Mouse (Mus musculus): ENCODE data around the gene Nsdhl. TPM values are rescaled to one million over a fixed set of nuclear protein-coding genes. Genes with fewer than 3 reads are reported as not detected.

Nsdhl gene
- 1 to 10 TPM; 4.0 to 5.7 (median 4.2) TPM for total RNA-seq (2022)

GRCm38 (mm10) chrX:72917884-72918681 lies at the start of gene Nsdhl, which contains the start of gene Cetn2:
Nsdhl (plus strand) TSS chrX:72918557.
Cetn2 (minus strand) TSS chrX:72918411.
- DNase-seq (ENCODE audit: low spot score), result peak; percentile 87

- DNase-seq (ENCODE audit: low spot score), result no peak
Observed at GRCm38 (mm10) chrX:72895388-72896054, 22.8 kb upstream of the Nsdhl start.

DNA sequence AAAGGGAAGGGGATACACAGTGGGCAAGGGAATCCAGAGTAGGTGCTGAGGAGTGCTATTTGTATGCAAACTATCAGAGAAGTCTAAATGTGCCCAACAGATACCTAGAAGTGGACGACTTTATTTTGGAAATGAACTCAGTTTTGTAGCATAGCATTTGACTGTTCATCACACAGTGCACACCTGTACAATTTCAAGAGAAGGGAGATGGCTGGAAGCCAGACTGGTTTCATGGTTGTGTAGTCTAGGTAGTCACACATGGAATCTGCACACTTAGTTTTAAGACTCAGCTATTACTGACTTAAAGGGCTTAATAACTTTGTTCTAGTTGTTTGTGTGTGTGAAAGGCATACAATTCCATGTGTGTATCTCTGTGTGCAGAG lies 22.3 kb upstream of the Nsdhl start:
- no peak for DNase-seq (ENCODE audit: low spot score)

DNA sequence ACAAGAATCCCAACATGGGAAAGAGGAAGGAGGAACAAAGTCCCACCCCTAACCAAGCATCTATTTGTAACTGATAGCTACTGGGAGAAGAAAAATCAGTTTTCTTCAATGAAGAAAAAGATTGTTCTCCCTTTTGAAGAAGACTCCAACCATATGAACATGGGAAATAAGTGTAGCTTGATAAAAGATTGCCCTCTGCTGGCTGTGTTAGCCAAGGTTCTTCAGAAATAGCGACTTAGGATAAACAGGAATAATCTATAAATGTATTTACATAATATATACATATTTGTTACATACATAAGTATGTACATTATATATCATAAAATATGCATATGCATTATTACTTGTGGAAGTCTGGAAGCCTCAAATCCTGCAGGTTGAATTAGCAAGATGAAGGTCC lies 15.8 kb upstream of the Nsdhl start:
- no peak for DNase-seq (ENCODE audit: low spot score)

GRCm38 (mm10) chrX:72907619-72908403 lies 10.5 kb upstream of the Nsdhl start:
- DNase-seq (ENCODE audit: low spot score), result no peak

DNA sequence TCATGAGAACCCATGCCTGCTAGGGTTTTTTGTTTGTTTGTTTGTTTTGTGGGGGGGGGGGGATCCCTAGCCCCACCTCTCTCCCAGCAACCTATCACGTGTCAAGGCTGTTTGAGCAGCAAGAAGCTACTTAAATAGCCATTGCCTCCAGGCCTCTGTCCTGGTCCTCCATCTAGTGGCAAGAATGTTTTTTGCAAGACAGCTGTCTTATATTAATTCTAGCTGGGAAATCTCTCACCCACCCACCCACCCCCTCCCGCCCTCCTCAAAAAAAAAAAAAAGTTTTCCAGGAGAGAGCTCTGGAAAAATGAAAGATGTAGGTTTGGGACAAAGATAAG lies 10.0 kb upstream of the Nsdhl start:
- DNase-seq (ENCODE audit: low spot score), result no peak

DNA sequence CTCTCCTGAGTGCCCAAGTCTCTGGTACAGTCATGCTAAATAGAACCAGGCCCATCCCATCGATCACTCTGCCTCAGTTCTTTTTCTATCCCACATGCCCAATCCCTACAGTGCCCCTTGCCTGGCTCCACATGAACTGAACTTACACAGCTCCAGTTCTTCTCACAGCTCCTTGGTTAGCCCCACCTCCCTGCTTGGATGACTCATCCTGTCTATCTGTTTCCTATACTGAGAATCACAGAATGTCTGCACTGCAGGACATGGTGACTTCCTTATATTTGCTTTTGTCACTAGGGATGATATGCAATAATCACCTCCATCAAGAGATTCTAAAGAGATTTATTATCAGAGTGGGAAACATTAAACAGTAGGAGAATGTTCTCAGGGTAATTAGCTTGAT lies 6.7 kb upstream of the Nsdhl start:
- DNase-seq (ENCODE audit: low spot score), result no peak

DNA sequence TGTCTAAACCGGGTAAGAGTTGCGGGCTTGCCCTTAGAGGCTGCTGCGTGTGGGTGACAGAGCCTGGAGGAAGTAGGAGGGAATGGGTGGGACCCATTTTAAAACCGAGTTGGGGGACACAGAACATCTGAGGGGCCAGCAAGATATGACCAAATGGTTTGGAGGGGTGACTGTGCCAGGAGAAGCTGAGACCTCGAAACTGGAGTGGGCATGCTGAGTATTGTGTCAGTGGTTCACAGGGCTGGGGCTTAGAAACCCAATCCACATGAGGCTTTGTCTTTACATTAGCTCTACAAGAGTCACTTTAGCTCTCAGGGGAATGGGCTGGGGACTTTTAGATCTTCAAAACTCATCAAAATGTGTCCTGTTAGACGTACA lies 314 bp downstream of the Nsdhl start:
- DNase-seq (ENCODE audit: low spot score), result no peak

DNA sequence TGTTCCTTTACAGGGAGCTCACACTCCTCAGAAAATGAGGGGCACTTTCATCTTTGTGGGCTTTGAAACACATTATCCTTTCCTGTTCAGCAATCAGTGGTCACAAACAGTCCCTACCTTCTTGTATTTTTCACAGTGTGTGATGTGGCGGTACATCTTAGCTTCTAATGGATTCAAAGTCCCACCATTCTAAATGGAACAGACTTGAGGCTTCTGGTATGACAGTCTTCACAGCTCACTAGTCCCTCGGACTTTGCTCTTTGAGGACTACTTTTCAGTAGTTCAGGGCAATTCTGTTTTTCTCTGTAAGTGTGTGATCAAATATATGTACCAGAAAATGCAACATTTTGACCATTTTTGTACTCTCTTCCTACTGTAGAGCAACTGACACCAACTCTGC lies 3.0 kb downstream of the Nsdhl start:
- DNase-seq (ENCODE audit: low spot score), result no peak

DNA sequence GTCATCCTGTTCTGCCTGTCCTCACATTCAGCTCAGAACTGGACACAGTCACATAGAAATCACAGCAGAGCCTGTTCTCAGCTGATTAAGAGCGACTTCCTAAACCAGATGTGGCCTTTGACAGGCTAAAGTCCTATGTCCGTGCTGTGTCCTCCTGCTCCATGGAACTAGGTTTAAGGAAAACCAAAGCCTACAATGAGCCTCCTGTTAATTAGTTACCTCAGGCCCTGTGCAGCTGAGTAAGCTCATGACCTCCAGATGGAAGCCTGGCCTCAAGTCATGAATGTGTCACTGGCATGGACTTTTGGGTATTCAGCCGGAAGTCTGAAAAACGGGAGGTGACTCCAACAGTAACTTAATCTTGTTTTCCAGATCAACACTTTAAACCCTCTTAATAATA lies 35.1 kb downstream of the Nsdhl start:
- no peak for DNase-seq (ENCODE audit: low spot score)

DNA sequence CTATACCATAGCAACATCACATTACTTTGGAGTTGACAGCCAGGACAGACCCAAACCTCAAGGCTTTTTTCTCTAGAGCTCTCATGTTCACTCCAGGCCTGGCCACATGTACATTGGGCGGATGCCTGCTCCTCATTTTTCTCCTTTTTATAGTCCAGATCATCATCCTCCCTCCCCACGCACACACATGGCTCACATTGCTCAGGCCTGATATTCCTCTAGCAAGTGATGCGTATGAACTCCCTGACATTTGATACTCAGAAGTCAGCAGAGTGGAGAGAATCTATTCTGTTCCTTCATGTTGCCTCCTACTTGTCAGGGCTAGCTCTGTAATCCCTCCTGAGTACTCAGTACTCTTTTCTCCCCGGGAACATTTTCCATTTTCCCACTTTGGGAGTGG lies 38.1 kb downstream of the Nsdhl start:
- no peak for DNase-seq (ENCODE audit: low spot score)

DNA sequence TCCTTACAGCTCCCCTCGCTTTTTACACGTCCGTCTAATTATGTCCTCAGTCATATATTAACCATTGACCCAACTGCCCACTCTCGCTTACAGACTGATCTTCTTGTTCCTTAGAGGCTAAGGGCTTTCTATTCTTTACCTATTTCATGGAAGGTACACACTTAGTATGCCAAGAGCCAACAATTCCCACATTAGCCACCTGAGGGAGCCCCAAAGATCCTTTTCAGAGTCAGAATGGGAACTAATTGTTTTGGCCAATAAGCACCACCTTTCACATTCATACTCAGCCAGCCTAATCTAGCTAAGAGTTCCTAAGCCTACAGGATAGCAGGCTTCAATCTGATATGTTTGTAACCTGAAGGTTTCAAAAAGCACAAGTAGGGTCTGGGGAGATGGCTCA lies 42.1 kb downstream of the Nsdhl start:
- DNase-seq (ENCODE audit: low spot score), result no peak

DNA sequence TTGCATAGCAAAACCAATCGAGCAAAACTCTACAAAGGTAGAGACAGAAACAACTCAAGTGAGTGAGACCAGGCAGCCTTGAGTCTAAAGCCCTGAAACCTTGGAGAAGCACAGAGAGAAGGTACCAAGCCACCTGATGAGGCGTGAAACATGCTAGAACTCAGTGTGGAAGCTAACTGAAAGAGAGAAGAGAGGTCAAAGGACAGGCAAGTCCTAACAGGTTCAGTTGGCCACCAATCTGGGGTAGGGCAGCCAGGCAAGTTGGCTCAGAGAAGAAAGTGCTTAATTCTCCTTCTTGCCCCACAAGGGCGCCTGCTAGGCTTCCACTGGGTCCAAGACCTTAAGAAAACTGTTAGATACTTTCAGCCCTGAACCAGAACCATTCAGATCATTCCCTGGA lies 43.2 kb downstream of the Nsdhl start:
- no peak for DNase-seq (ENCODE audit: low spot score)

DNA sequence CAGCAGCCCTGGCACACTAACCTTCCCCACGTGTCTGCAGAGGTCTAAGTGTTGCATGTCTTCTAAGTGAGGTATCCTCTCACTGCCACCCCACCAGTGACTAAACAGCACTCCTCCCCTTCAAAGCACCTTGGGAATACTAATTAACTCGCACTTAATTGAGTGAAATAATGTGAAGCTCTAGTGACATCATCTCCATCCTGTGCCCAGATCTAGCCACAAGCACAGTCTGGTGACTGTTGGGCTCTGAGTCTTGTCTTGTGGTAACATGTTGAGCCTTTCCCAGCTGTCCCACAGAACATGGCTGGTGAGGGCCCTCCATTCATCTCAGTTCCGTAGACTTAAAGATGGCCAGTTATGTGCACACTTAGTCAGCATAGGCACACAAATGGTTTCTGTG lies 44.4 kb downstream of the Nsdhl start:
- no peak for DNase-seq (ENCODE audit: low spot score)

DNA sequence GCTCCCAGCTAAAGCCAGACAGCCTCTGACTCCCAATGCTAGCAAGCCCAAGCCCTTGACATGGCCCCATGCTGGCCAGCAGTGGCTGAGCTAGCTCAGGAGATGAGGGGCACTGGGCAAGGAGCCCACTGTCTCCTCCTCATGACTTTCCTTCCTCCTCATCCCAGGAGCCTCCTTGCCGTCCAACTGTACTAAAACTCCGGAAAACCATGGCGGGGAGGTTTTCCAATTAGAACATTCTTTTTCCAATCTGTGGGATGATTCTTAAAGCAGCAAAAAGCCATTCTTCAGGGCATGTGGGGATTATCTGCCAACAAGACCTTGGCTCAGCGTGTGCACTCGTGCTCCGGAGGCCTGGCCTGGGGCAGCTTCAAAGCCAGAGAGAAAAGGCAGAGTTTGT lies 64.5 kb downstream of the Nsdhl start:
- no peak for DNase-seq (ENCODE audit: low spot score)

- no peak for DNase-seq (ENCODE audit: low spot score)
Observed at GRCm38 (mm10) chrX:72985607-72986006, 67.2 kb downstream of the Nsdhl start.

- peak; percentile 24 for DNase-seq (ENCODE audit: low spot score)
Observed at GRCm38 (mm10) chrX:72986841-72987519, 68.6 kb downstream of the Nsdhl start, which contains the start of gene Zfp185. Zfp185 (plus strand) TSS chrX:72987339.

- no peak for DNase-seq (ENCODE audit: low spot score)
Observed at GRCm38 (mm10) chrX:72987520-72987905, 69.2 kb downstream of the Nsdhl start.

DNA sequence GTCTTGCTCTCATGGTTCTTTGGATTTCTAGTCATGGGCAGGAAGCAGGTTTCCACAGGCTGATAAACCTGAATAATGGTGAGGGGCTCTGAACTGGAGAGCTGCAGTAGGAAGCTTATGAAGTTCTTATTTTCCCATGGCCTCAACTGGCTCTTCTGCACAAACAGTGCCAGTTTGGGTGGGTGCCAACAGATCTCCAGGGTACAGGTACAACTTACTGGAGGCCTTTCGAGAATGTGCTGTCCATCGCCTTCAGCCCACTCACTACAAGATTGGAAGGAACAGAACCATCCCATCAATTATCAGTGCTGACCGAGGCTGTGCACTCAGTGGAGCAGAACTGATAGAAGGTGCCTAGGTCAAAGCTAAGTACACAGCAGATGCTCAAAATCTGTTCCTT lies 70.1 kb downstream of the Nsdhl start:
- no peak for DNase-seq (ENCODE audit: low spot score)

GRCm38 (mm10) chrX:72990581-72990980 lies 72.2 kb downstream of the Nsdhl start:
- DNase-seq (ENCODE audit: low spot score), result no peak

DNA sequence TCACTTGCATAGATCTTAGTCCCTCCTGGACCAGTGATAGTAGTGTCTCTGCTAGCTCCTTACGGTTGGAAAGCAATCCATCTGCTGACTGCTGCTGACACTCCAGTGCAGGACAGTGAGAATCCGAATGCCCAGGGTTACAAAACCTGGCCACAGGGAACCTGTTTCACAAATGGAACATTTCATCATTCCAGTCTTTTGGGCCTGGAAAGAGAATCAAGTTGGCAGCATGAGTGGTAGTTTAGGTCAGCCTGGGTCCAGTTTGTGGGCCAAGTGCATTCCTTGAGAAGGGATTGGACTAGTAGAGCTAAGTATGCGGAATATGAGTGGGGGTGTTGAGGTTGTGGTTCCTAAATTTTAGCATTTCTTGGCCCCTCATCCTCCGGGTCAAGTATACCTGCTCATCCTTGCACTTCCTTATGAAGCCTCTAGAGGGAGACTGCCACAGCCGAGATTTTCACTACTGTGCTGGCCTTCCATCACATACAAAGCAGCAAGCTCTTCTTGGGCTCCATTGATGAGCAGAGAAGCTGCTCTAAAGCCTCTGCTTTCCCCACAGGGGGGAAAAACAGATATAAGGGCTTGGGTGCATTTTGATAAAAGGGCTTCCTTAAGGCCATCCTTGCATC lies 74.0 kb downstream of the Nsdhl start:
- no peak for DNase-seq (ENCODE audit: low spot score)

- DNase-seq (ENCODE audit: low spot score), result no peak
Observed at GRCm38 (mm10) chrX:72995542-72995941, 77.2 kb downstream of the Nsdhl start.
